Mouse (Mus musculus) T-helper 17 cell (primary cell): ENCODE measurements around the gene Ggt1.

ENCODE experiments used
- in situ Hi-C, 2 experiments: fragments of 300-600 bp; cut with MboI, MseI; formaldehyde crosslinking; loops; 1 replicate in 1 of 2; 2 replicates in 1 of 2; pipeline ENCODE4 v1.15.1; 2025; ENCODE audit warnings: high pct_unique_total_duplicates in 2 of 2

The Ggt1 gene

GRCm38 (mm10) chr10:75571937-75572336 is 10.5 kb downstream of the Ggt1 start:
- in situ Hi-C loops, result no loop called here

- in situ Hi-C loops, result no loop called here
These were observed 11.8 kb downstream of the Ggt1 start for GRCm38 (mm10) chr10:75573181-75573580.

- in situ Hi-C loops, result no loop called here
These were observed 12.6 kb downstream of the Ggt1 start for GRCm38 (mm10) chr10:75573965-75574364.

- in situ Hi-C loops, result no loop called here
These were observed 17.7 kb downstream of the Ggt1 start for GRCm38 (mm10) chr10:75579129-75579528.

GRCm38 (mm10) chr10:75585876-75586552 is 24.6 kb downstream of the Ggt1 start:
- in situ Hi-C loops, result loop anchor here (5.0 to 10.0 kb wide), 4 partner anchors 46 to 1439 kb away; no protein-coding TSS in a partner anchor

GRCm38 (mm10) chr10:75586553-75586879 is 25.1 kb downstream of the Ggt1 start:
- in situ Hi-C loops, result loop anchor here (5.0 to 10.0 kb wide), 4 partner anchors 46 to 1438 kb away; no protein-coding TSS in a partner anchor

- in situ Hi-C loops, result loop anchor here (5.0 to 10.0 kb wide), 4 partner anchors 45 to 1437 kb away; no protein-coding TSS in a partner anchor
These were observed 26.4 kb downstream of the Ggt1 start for GRCm38 (mm10) chr10:75587781-75588180.

- in situ Hi-C loops, result loop anchor here (5.0 to 10.0 kb wide), 4 partner anchors 44 to 1436 kb away; no protein-coding TSS in a partner anchor
These were observed 26.9 kb downstream of the Ggt1 start for GRCm38 (mm10) chr10:75588336-75588735.

GRCm38 (mm10) chr10:75589129-75589528 is 27.7 kb downstream of the Ggt1 start, which contains the start of gene Ggt5:
TSS of gene Ggt5 (plus strand) at chr10:75589340.
- in situ Hi-C loops, result loop anchor here (5.0 to 10.0 kb wide), 4 partner anchors 43 to 1436 kb away; no protein-coding TSS in a partner anchor

- in situ Hi-C loops, result loop anchor here (5.0 to 10.0 kb wide), 5 partner anchors 38 to 1435 kb away; no protein-coding TSS in a partner anchor
These were observed 28.2 kb downstream of the Ggt1 start for GRCm38 (mm10) chr10:75589651-75590050.

GRCm38 (mm10) chr10:75591211-75591894 is 29.9 kb downstream of the Ggt1 start:
- in situ Hi-C loops, result loop anchor here in 1 of 2 experiments (5.0 kb wide), 1 partner anchor 36 kb away; no protein-coding TSS in a partner anchor

GRCm38 (mm10) chr10:75592585-75592984 is 31.2 kb downstream of the Ggt1 start:
- in situ Hi-C loops, result loop anchor here in 1 of 2 experiments (5.0 kb wide), 1 partner anchor 35 kb away; no protein-coding TSS in a partner anchor

- in situ Hi-C loops, result no loop called here
These were observed 34.6 kb downstream of the Ggt1 start for GRCm38 (mm10) chr10:75595981-75596380.

GRCm38 (mm10) chr10:75600189-75600730 is 38.9 kb downstream of the Ggt1 start:
- in situ Hi-C loops, result no loop called here

GRCm38 (mm10) chr10:75605162-75605846 is 43.9 kb downstream of the Ggt1 start:
- in situ Hi-C loops, result no loop called here

- in situ Hi-C loops, result no loop called here
These were observed 45.8 kb downstream of the Ggt1 start for GRCm38 (mm10) chr10:75607253-75607652.

- in situ Hi-C loops, result no loop called here
These were observed 47.6 kb downstream of the Ggt1 start for GRCm38 (mm10) chr10:75608975-75609374.

- in situ Hi-C loops, result no loop called here
These were observed 49.1 kb downstream of the Ggt1 start for GRCm38 (mm10) chr10:75610486-75610885.

GRCm38 (mm10) chr10:75616044-75616443 is 54.6 kb downstream of the Ggt1 start:
- in situ Hi-C loops, result no loop called here

- in situ Hi-C loops, result no loop called here
These were observed 59.4 kb downstream of the Ggt1 start for GRCm38 (mm10) chr10:75620818-75621217.

GRCm38 (mm10) chr10:75625920-75626319 is 64.5 kb downstream of the Ggt1 start:
- in situ Hi-C loops, result loop anchor here in 1 of 2 experiments (5.0 kb wide), 1 partner anchor 34 kb away; no protein-coding TSS in a partner anchor
